In the genomic region with DNA sequence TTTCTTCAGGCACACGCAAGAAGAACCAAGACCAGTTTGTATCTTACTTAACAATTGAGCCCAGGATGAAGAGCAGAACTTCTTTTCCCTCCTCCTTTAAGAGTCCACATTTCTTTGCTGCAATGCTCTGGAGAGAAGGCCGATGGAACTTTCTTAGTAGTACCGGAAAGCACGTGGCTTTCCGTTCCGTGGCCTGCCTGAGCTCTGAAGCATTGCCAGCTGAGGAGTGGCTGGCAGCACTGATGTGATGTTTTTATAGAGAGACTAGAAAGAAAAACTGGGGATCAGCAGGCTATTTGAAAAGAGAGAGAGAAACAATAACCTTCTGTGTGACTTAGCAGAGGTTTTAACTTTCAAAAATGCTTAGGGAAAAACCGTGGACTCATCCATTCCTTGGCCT, we compare ENCODE assay signal across 20 mouse cellular contexts.
"Had no signal": no experiment of that assay in that cellular context is flagged by ENCODE, and none has a peak within 500 bp of the region (broad histone marks: within the 10 kb centered on the region; RNA-seq: fewer than 3 reads in every experiment).

No protein-coding gene starts in this region.

- H3K27ac ChIP-seq: kidney, postnatal 0 days; layer of hippocampus, adult 2 months; limb, embryonic 12.5 days; liver, embryonic 13.5 days; midbrain, embryonic 12.5 days; midbrain, embryonic 15.5 days; neural tube, embryonic 12.5 days; neural tube, embryonic 15.5 days; stomach, postnatal 0 days had no signal

- H3K4me1 ChIP-seq: limb, embryonic 12.5 days; liver, embryonic 13.5 days; midbrain, embryonic 12.5 days; midbrain, embryonic 15.5 days; neural tube, embryonic 12.5 days; neural tube, embryonic 15.5 days had no signal

- H3K36me3 ChIP-seq: limb, embryonic 12.5 days; liver, embryonic 13.5 days; midbrain, embryonic 12.5 days; midbrain, embryonic 15.5 days; neural tube, embryonic 12.5 days; neural tube, embryonic 15.5 days had no signal

- H3K27me3 ChIP-seq: limb, embryonic 12.5 days; liver, embryonic 13.5 days; midbrain, embryonic 12.5 days; midbrain, embryonic 15.5 days; neural tube, embryonic 12.5 days; neural tube, embryonic 15.5 days had no signal

- H3K9ac ChIP-seq: limb, embryonic 12.5 days; liver, embryonic 13.5 days; midbrain, embryonic 12.5 days; midbrain, embryonic 15.5 days; neural tube, embryonic 12.5 days; neural tube, embryonic 15.5 days had no signal

- H3K4me3 ChIP-seq: layer of hippocampus, adult 2 months; limb, embryonic 12.5 days; liver, embryonic 13.5 days; midbrain, embryonic 12.5 days; midbrain, embryonic 15.5 days; neural tube, embryonic 12.5 days; neural tube, embryonic 15.5 days had no signal

- ATAC-seq: midbrain, embryonic 15.5 days had no signal

- DNase-seq: kidney, adult 2 months; kidney, postnatal 25 days; layer of hippocampus, adult 9-11 months; liver, embryonic 13.5 days; lung, adult 2 months; lung, postnatal 14 days; lung, postnatal 4 days; right cerebral cortex, adult 18-20 months; right cerebral cortex, postnatal 25 days; thymus, adult 2 months; thymus, postnatal 14 days; thymus, postnatal 4 days had no signal

- H3K9me3 ChIP-seq: liver, embryonic 13.5 days; midbrain, embryonic 12.5 days; midbrain, embryonic 15.5 days; neural tube, embryonic 12.5 days; neural tube, embryonic 15.5 days had no signal

- H3K4me2 ChIP-seq: limb, embryonic 12.5 days; liver, embryonic 13.5 days; midbrain, embryonic 12.5 days; midbrain, embryonic 15.5 days; neural tube, embryonic 12.5 days; neural tube, embryonic 15.5 days had no signal
